ENCODE assay signal across 21 mouse cellular contexts in genomic region chr2:144769118-144769496, GRCm38 (mm10). TPM values are rescaled to one million over a fixed set of nuclear protein-coding genes. Genes with fewer than 3 reads are reported as not detected.
DNase-seq lines count a peak whose midpoint lies in the region; ATAC-seq and TF ChIP-seq lines count a peak whose summit lies in the region.
"Had no signal": no experiment of that assay in that cellular context is flagged by ENCODE, and none has a peak within 500 bp of the region (broad histone marks: within the 10 kb centered on the region; RNA-seq: fewer than 3 reads in every experiment).

No protein-coding gene starts in this region.

- ATAC-seq in heart, postnatal 0 days (ENCODE audit: insufficient read depth, low read depth): peak; percentile 74
- no peak for ATAC-seq in heart, embryonic 12.5 days (ENCODE audit: insufficient number of reproducible peaks, low FRiP score)
- ATAC-seq in lung, embryonic 15.5 days (ENCODE audit: borderline replicate concordance, extremely low read depth, low FRiP score, low TSS enrichment): peak; percentile 27; the same call in 1 of the 2 replicates
- peak; percentile 47; the same call in 1 of the 2 replicates for ATAC-seq in intestine, embryonic 16.5 days
- 0 out of 2 replicates have a peak, but pooled peaks have one; percentile 14 for ATAC-seq in midbrain, embryonic 16.5 days
- no peak for ATAC-seq in liver, embryonic 12.5 days
- ATAC-seq: CD4-positive, CD25-positive, alpha-beta regulatory T cell, adult 4 months had no signal

- H3K27me3 ChIP-seq in heart, postnatal 0 days (ENCODE audit: control insufficient read depth, insufficient read depth, low read length): no peaks in the 10 kb centered on the region
- H3K27me3 ChIP-seq in heart, embryonic 12.5 days (replicated peaks): no peaks in the 10 kb centered on the region
- H3K27me3 ChIP-seq in lung, embryonic 15.5 days: no peaks in the 10 kb centered on the region
- no peaks in the 10 kb centered on the region for H3K27me3 ChIP-seq in intestine, embryonic 16.5 days (replicated peaks; ENCODE audit: control insufficient read depth, insufficient read depth, low read length)
- H3K27me3 ChIP-seq in midbrain, embryonic 16.5 days (ENCODE audit: control insufficient read depth, insufficient read depth, low read depth, low read length): no peaks in the 10 kb centered on the region
- no peaks in the 10 kb centered on the region for H3K27me3 ChIP-seq in liver, embryonic 12.5 days (replicated peaks)
- H3K27me3 ChIP-seq: embryonic facial prominence, embryonic 13.5 days; limb, embryonic 12.5 days; liver, embryonic 15.5 days had no signal

- peaks cover 4% of the 10 kb centered on the region; the same call in 1 of the 2 replicates for H3K4me1 ChIP-seq in heart, postnatal 0 days (ENCODE audit: control insufficient read depth, insufficient read depth)
- peaks cover 9% of the 10 kb centered on the region for H3K4me1 ChIP-seq in heart, embryonic 12.5 days (replicated peaks)
- H3K4me1 ChIP-seq in lung, embryonic 15.5 days: peaks cover 18% of the 10 kb centered on the region
- H3K4me1 ChIP-seq in intestine, embryonic 16.5 days (ENCODE audit: control insufficient read depth, insufficient read depth, low read length): no peaks in the 10 kb centered on the region
- H3K4me1 ChIP-seq in midbrain, embryonic 16.5 days (ENCODE audit: control insufficient read depth, insufficient read depth, low read length): peaks cover 7% of the 10 kb centered on the region; the same call in 1 of the 2 replicates
- no peaks in the 10 kb centered on the region for H3K4me1 ChIP-seq in liver, embryonic 12.5 days
- H3K4me1 ChIP-seq: embryonic facial prominence, embryonic 13.5 days; limb, embryonic 12.5 days; liver, embryonic 15.5 days had no signal

- H3K27ac ChIP-seq in heart, postnatal 0 days (ENCODE audit: low read depth): peak overlapping the region; percentile 1; the same call in 1 of the 2 replicates
- H3K27ac ChIP-seq in heart, embryonic 12.5 days (ENCODE audit: poor library complexity, severe bottlenecking): no peak overlapping the region
- peak overlapping the region; percentile 72 for H3K27ac ChIP-seq in lung, embryonic 15.5 days
- H3K27ac ChIP-seq in intestine, embryonic 16.5 days (ENCODE audit: low read length): peak overlapping the region; percentile 72
- H3K27ac ChIP-seq in midbrain, embryonic 16.5 days (ENCODE audit: low read length): no peak overlapping the region
- H3K27ac ChIP-seq in liver, embryonic 12.5 days: no peak overlapping the region
- H3K27ac ChIP-seq: embryonic facial prominence, embryonic 13.5 days; layer of hippocampus, adult 2 months; limb, embryonic 12.5 days; liver, embryonic 15.5 days had no signal

- H3K4me3 ChIP-seq in heart, postnatal 0 days (ENCODE audit: low read depth, low read length): no peak overlapping the region
- H3K4me3 ChIP-seq in heart, embryonic 12.5 days: no peak overlapping the region
- no peak overlapping the region for H3K4me3 ChIP-seq in lung, embryonic 15.5 days
- no peak overlapping the region for H3K4me3 ChIP-seq in intestine, embryonic 16.5 days (ENCODE audit: low read length)
- no peak overlapping the region for H3K4me3 ChIP-seq in midbrain, embryonic 16.5 days (ENCODE audit: low read depth, low read length)
- H3K4me3 ChIP-seq in liver, embryonic 12.5 days: no peak overlapping the region
- H3K4me3 ChIP-seq: embryonic facial prominence, embryonic 13.5 days; layer of hippocampus, adult 2 months; limb, embryonic 12.5 days; liver, embryonic 15.5 days had no signal

- no peak overlapping the region for H3K9ac ChIP-seq in heart, postnatal 0 days (replicated peaks; ENCODE audit: low read depth, low read length)
- H3K9ac ChIP-seq in heart, embryonic 12.5 days: no peak overlapping the region
- H3K9ac ChIP-seq in lung, embryonic 15.5 days: no peak overlapping the region
- no peak overlapping the region for H3K9ac ChIP-seq in intestine, embryonic 16.5 days (ENCODE audit: low read depth, low read length)
- no peak overlapping the region for H3K9ac ChIP-seq in midbrain, embryonic 16.5 days (ENCODE audit: low read depth, low read length)
- H3K9ac ChIP-seq in liver, embryonic 12.5 days: no peak overlapping the region
- H3K9ac ChIP-seq: embryonic facial prominence, embryonic 13.5 days; limb, embryonic 12.5 days; liver, embryonic 15.5 days had no signal

- H3K9me3 ChIP-seq in heart, postnatal 0 days (replicated peaks; ENCODE audit: control insufficient read depth, low read length): 0 out of 2 replicates have a peak, but pooled peaks cover 3% of the 10 kb centered on the region
- peaks cover 5% of the 10 kb centered on the region; the same call in 1 of the 2 replicates for H3K9me3 ChIP-seq in heart, embryonic 12.5 days (replicated peaks)
- H3K9me3 ChIP-seq in lung, embryonic 15.5 days: no peaks in the 10 kb centered on the region
- H3K9me3 ChIP-seq in intestine, embryonic 16.5 days (ENCODE audit: control insufficient read depth, low read length): no peaks in the 10 kb centered on the region
- peaks cover 9% of the 10 kb centered on the region; the same call in 1 of the 2 replicates for H3K9me3 ChIP-seq in midbrain, embryonic 16.5 days (replicated peaks; ENCODE audit: control insufficient read depth, low read length, poor library complexity, severe bottlenecking)
- 0 out of 2 replicates have a peak, but pooled peaks cover 3% of the 10 kb centered on the region for H3K9me3 ChIP-seq in liver, embryonic 12.5 days (replicated peaks)
- H3K9me3 ChIP-seq: liver, embryonic 15.5 days had no signal

- peak; percentile 19 for DNase-seq in heart, postnatal 0 days (ENCODE audit: low spot score)
- no peak for DNase-seq in lung, postnatal 4 days
- no peak for DNase-seq in left cerebral cortex, adult 11 months (ENCODE audit: low spot score)
- DNase-seq: adrenal gland, postnatal 14 days; cerebellum, postnatal 14 days; kidney, adult 2 months had no signal

- WGBS in heart, postnatal 0 days: 50% methylated on average over 2 of the region's 2 CpGs
- 56% methylated on average over 2 of the region's 2 CpGs for WGBS in heart, embryonic 12.5 days
- 43% methylated on average over 2 of the region's 2 CpGs for WGBS in lung, embryonic 15.5 days
- WGBS in intestine, embryonic 16.5 days: 75% methylated on average over 2 of the region's 2 CpGs
- WGBS in midbrain, embryonic 16.5 days: 60% methylated on average over 2 of the region's 2 CpGs
- 77% methylated on average over 2 of the region's 2 CpGs for WGBS in liver, embryonic 12.5 days (ENCODE audit: insufficient replicate concordance)

- TF ChIP-seq EP300 in heart, postnatal 0 days (IDR thresholded peaks at IDR 0.05; ENCODE audit: low read depth): no peak

- no peak for TF ChIP-seq CTCF in heart, postnatal 0 days (IDR thresholded peaks at IDR 0.05; ENCODE audit: low read depth)

- no peaks in the 10 kb centered on the region for H3K36me3 ChIP-seq in heart, postnatal 0 days (replicated peaks; ENCODE audit: control insufficient read depth, insufficient read depth, low read length)
- H3K36me3 ChIP-seq in heart, embryonic 12.5 days: 0 out of 2 replicates have a peak, but pooled peaks cover 3% of the 10 kb centered on the region
- H3K36me3 ChIP-seq in lung, embryonic 15.5 days: no peaks in the 10 kb centered on the region
- H3K36me3 ChIP-seq in intestine, embryonic 16.5 days (ENCODE audit: control insufficient read depth, insufficient read depth, low read length): no peaks in the 10 kb centered on the region
- 0 out of 2 replicates have a peak, but pooled peaks cover 3% of the 10 kb centered on the region for H3K36me3 ChIP-seq in midbrain, embryonic 16.5 days (ENCODE audit: control insufficient read depth, insufficient read depth, low read length)
- 0 out of 2 replicates have a peak, but pooled peaks cover 3% of the 10 kb centered on the region for H3K36me3 ChIP-seq in liver, embryonic 12.5 days
- H3K36me3 ChIP-seq: embryonic facial prominence, embryonic 13.5 days; limb, embryonic 12.5 days; liver, embryonic 15.5 days had no signal

- H3K4me2 ChIP-seq in heart, postnatal 0 days (ENCODE audit: low read depth, low read length): no peak overlapping the region
- H3K4me2 ChIP-seq in heart, embryonic 12.5 days: no peak overlapping the region
- no peak overlapping the region for H3K4me2 ChIP-seq in lung, embryonic 15.5 days
- no peak overlapping the region for H3K4me2 ChIP-seq in intestine, embryonic 16.5 days (ENCODE audit: low read depth, low read length)
- H3K4me2 ChIP-seq in midbrain, embryonic 16.5 days (ENCODE audit: low read length): no peak overlapping the region
- H3K4me2 ChIP-seq in liver, embryonic 12.5 days: no peak overlapping the region
- H3K4me2 ChIP-seq: embryonic facial prominence, embryonic 13.5 days; limb, embryonic 12.5 days; liver, embryonic 15.5 days had no signal

RNA-seq across cellular contexts. Expression of gene Scp2d1, which starts 54.3 kb away (rescaled TPM):
- total RNA-seq in heart, postnatal 0 days (2014; rRNA removed; ENCODE audit: low replicate concordance): not detected in 2 replicates
- not detected in 2 replicates for polyA plus RNA-seq in heart, postnatal 0 days (2015; fragmentation: Nextera tagmentation; extraction: Ambion mirVana)
- polyA plus RNA-seq in heart, embryonic 12.5 days (2016; fragmentation: Nextera tagmentation; extraction: Ambion mirVana): not detected in 2 replicates
- not detected in 2 replicates for polyA plus RNA-seq in lung, embryonic 15.5 days (2015; fragmentation: Nextera tagmentation; extraction: Ambion mirVana)
- not detected in 2 replicates for polyA plus RNA-seq in intestine, embryonic 16.5 days (2015; fragmentation: Nextera tagmentation; extraction: Ambion mirVana)
- polyA plus RNA-seq in midbrain, embryonic 16.5 days (2015; fragmentation: Nextera tagmentation; extraction: Ambion mirVana): not detected in 2 replicates
- polyA plus RNA-seq in liver, embryonic 12.5 days (2016; fragmentation: Nextera tagmentation; extraction: Ambion mirVana): not detected in 2 replicates
- total RNA-seq: adrenal gland, postnatal 14 days; heart, postnatal 4 days; layer of hippocampus, adult 2 months; left cerebral cortex, adult 8-10 months; megakaryocyte, adult 5-6 weeks; MEL had no signal
- polyA plus RNA-seq: CD4-positive, CD25-positive, alpha-beta regulatory T cell, adult 4 months; embryonic facial prominence, embryonic 13.5 days; kidney, adult 2 months; limb, embryonic 12.5 days; liver, embryonic 15.5 days; spleen, adult 2 months had no signal

Comparison
In these comparisons a context has a peak if more than half of its experiments do, and no peak if none do; other contexts are left out.
1. ATAC-seq: peak in heart, postnatal 0 days (single experiment), lung, embryonic 15.5 days (single experiment), intestine, embryonic 16.5 days (single experiment) and midbrain, embryonic 16.5 days (single experiment); none in heart, embryonic 12.5 days (single experiment) and liver, embryonic 12.5 days (single experiment).
2. H3K27ac ChIP-seq: peak in heart, postnatal 0 days (single experiment), lung, embryonic 15.5 days (single experiment) and intestine, embryonic 16.5 days (single experiment); none in heart, embryonic 12.5 days (single experiment), midbrain, embryonic 16.5 days (single experiment) and liver, embryonic 12.5 days (single experiment).